Mouse (Mus musculus): ENCODE results near the gene Ptpro.
A peak's percentile ranks its signal among the peaks of the same experiment; 100 is the strongest.
"Not testable (repeated sequence)": the region's sequence is repeated elsewhere in the genome, so short reads cannot be mapped to it uniquely, and the experiment has no call there.

Gene Ptpro

DNA sequence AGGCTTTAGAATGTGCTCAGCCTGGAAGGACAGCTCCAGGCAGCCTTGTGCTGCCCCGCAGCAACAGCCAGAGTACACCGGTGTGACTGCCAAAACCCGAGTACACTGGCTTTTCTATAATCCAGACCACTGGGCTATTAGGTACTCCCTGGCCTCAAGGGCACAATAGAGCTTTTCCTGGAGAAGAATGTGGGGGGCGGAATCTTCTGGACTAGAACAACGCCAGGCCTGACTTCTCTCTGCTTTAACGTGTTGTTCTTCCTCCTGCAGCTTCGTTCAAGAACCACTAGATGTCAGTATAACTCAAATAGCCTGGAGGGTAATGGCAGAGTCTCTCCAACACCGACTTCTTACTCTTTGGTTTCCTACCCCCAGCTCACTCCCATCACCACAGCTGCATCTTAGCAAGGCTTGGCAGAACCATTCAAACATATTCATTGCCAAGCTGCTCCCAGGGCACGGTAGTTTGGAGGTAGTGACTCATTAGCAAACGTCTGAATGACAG lies 203.5 kb downstream of the Ptpro start:
- DNase-seq (ENCODE audit: low spot score in 2 of 2) = peak; percentile 43 to 45

DNA sequence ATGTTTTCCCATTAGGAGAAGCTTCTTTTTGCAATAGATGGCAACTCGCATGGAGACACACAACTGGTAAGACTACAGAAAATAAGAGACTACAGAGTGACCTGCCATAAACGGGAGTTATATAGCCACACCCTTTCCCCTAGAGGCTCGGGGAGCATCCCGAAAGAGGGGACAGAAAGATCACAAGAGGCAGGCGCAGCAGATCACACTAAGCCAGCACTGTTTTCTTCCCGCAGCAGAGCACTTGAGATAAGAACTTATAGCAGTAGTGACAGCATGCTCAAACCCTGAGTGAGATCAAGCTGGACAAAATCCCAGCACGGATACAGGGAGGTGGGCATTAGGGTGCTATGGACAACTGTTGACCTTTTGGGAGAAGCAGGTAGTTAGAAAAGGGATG lies 203.9 kb downstream of the Ptpro start:
- no peak for DNase-seq (ENCODE audit: low spot score in 2 of 2)

DNA sequence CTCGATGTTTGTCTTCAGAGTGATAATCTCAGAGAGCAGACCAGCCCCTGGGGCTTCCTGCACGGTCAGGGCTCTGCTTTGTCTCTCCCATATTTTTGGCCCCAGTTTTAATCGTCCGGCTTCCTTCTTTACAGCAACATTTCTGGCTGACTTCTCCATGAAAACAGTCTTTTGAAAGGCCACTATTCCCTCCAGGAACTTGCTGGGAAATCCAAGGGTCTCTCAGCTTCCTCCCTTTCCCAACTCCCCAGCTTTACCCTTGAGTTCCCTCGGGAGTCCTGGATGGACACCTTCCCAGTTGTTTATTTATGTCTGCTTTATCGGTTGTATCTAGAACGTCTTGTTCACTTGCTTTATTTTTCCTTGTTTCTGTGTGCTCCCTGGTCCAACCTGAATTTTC lies 205.1 kb downstream of the Ptpro start:
- no peak for DNase-seq (ENCODE audit: low spot score in 2 of 2)

DNA sequence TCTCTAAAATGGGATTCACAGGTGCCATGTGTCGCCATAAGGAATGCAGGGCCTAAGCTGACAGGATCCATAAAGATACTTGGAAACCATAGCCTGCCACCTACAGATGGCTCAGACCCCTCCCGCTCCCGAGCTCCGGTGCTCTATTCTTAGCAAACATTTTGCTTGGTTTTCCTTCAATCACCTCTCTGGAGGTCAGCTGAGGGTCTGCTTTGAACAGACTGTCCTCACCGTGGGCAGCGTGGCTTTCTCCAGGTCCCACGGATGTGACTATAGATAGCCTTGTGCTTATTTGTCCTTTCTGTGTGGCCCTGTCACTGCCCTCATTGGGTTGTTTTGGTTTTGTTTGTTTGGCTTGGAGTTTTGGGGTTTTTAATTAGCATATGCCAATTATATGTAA lies 206.0 kb downstream of the Ptpro start:
- no peak for DNase-seq (ENCODE audit: low spot score in 2 of 2)

DNA sequence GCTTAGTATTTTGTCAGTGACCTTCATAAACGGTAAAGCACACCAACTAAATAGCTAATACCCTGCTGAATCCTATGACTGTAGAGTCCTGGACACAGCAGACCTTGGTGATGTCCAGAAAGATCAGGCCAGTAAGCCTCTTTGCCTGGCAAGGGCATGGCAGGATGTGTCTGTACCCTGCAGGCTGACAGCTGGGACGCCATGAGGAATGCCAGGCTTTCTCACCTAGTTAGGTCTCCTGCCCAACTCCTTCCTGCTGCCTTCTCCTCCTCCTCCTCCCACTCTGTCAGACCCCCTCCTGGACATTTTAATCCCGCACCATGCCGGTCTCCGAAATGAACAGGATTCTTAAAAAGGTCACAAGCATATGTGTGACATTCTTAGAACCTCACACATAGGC lies 211.7 kb downstream of the Ptpro start:
- DNase-seq (ENCODE audit: low spot score in 2 of 2) = no peak

DNA sequence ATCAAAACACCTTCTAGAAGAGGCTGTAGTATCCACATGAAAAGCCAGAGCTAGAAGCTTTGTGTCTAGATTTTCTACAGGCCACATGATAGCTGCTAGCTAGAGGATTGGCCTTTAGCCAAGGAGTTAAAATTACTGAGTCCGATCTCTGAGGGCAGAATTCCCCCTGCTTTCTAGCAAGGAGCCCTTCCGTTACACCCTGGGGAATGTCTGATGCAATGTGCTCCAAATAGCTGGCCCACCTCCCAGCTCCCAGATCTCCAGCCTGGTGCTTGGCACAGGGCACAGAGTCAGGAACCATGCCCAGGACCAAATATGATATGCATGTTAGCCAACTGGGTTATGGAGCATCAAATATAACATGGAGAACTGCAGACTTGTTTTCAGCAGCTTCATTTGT lies 213.1 kb downstream of the Ptpro start:
- no peak for DNase-seq (ENCODE audit: low spot score in 2 of 2)

DNA sequence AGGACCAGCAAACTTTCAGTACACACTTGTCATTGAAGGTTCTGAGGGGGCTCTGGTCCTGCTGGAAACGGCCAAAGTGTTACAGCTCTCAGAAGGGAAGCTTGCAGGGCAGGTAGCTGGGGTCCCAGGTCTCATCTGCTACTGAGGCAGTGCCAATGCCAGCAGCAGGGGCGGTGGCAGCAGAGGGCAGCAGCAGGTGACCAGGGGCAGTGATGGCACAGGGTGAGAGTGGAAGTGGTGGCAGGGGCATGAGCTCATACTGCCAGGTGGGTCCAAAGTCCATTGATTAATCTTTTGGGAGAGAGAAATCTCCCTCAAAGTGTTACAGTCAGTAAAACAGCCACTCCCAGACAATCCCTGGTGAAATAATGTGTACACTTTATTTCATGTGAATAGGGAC lies 214.1 kb downstream of the Ptpro start:
- no peak for DNase-seq (ENCODE audit: low spot score in 2 of 2)

DNA sequence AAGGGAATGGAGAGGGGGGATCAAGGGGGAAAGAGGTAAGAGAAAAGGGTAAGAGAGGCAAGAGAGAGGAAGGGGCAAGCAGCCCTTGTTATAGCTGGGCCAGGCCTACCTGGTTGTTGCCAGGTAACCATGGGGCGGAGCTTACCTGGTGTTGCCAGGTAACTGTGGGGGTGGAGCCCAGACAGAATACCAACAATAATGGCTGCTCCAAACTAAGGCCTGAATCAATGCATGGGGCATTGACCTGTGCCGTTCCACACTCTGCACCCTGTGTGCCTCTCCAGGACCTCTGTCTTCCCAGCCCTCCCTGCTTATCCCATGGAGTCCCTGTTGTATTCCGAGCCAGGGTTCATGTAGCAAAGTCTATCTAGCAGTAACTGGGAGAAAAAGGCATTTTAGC lies 215.6 kb downstream of the Ptpro start:
- DNase-seq (ENCODE audit: low spot score in 2 of 2) = no peak

DNA sequence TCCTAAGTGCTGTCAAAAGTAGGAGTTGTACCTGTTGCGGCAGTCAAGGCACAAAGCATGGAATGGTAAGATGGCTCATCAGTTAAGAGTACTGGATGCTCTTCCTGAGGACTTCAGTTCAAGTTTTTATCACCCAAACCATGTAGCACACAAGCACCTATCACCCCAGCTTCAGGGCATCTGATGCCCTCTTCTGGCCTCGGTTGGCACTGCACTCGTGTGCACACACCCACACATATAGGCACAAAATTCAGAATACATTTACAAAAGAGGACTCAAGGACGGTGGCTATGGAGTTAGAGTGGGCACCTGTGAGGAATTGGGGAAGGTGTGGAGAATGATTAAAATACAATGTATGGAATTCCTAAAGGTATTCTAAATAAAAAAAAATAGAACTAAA lies 217.4 kb downstream of the Ptpro start:
- no peak for DNase-seq (ENCODE audit: low spot score in 2 of 2)

DNA sequence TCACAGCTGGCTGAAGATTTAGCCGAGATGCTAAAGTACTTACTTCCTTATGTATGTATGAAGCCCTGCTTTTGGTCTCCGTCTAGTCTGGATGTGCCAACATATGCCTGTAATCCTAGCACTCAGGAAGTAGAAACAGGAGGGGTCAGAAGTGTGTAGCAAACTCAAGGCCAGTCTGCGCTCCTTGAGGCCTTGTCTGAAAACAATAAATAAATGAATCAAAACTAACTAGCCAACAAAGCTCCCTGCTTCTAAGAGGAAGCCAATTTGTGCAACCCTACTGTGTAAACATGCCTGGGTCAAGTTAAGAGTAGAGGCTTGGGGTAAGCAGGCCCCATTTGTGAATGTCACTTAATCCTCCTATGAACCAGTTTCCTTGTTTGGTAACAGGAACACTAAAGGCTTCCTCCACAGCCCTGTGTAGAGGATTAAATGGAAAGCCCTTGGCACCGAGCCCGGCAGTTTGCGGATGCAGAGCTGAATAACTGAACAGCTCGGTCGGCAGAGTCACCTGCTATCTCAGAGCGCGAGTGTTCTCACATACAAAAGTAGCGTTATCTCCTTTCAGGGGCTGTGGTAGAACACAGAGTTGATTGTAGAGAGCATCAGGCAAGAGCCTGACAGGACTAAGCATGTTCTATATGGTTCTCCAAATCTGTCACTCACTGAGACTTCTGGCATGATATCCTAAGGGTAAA lies 218.9 kb downstream of the Ptpro start:
- peak; percentile 86 to 89 for DNase-seq (ENCODE audit: low spot score in 2 of 2)

DNA sequence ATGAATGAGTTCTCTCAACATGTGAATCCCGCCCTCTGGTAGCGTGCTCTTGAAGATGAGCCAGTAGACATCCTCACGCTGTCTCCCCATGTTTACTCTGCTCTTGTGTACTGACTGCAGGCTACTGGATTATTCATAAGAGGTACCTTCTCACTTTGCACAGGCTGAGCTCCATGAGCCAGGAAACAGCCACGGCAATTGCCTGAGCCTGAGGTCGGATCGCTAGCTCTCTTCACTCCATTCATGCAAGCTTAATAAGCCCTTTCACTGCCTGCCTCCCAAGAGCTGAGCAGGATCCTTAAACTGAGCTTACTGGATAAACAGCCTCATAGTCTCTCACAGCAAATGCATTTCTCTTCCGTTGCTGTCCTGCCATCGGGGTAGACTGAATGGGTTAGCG lies 220.0 kb downstream of the Ptpro start:
- no peak for DNase-seq (ENCODE audit: low spot score in 2 of 2)

DNA sequence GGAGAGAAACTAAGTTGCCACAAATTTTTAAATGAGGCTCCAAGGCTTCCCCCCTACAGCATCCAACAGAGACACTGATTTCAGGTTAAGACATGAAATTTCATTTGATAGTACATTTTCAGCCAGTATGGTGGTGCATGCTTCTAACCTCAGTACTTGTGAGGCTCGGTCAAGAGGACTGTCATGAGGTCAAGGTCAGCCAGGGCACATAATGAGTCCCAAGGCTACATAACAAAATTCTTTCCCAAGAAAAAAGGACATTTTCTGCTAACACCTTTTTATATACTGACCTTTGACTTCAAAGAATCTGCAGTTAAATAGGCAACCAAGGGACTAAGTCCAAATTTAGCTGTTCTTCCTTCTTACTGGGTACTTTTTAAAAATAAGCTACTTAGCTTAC lies 221.3 kb downstream of the Ptpro start:
- no peak for DNase-seq (ENCODE audit: low spot score in 2 of 2)

DNA sequence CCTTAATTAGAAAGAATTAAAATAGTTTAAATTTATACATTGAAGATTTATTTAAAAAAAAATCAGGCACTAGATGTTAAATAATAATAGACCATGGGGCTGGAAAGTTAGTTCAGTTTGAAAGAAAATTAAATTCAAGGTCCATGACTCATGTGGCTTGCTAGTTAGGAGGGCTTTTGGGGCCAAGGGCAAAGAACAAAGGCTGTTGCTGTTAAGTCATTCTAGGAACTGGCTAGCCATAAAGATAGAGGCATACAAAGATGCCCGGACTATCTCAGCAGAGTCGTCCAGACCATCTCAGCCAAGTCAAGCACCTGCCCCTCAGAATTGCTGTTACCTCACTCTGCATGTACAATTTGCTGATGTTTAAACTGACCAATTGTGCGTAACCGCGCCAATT lies 223.6 kb downstream of the Ptpro start:
- DNase-seq (ENCODE audit: low spot score in 2 of 2) = not testable (repeated sequence)

DNA sequence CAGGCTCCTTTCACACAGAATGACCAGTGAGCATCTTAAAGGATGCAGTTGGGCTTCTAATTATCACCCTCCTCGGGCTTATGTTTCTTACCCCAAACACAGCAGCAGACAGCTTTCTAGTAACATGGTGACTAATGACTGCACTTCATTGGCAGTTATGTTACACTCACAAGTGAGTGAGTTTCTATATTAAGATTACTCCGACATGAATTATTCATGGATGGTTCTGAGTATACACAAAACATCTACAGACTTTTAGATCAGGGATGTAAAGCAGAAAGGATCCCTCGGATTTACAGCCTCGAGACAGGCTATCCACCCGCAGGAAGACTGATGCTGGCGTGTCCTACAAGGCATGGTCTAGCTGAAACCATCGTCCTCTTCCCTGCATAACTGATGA lies 230.8 kb downstream of the Ptpro start:
- no peak for DNase-seq (ENCODE audit: low spot score in 2 of 2)

DNA sequence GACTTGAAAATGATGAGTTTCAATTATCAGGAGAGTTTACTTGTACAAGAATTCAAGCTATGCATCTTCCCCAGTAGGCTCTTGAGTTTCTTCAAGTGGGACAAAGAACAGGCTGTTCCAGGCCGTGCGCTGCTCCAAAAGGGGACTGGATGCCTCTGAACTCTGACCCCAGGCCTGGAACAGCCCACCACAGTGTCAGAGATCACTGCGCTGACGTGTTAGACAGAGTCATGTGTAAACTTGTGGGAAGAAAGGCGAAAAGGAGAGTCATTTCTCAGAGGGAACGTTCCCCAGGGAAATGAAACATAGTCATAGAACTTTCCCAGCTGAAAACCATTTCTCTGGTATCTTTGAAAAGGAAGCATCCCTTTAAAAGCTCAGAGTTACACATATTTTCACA lies 235.3 kb downstream of the Ptpro start:
- DNase-seq (ENCODE audit: low spot score in 2 of 2) = no peak

DNA sequence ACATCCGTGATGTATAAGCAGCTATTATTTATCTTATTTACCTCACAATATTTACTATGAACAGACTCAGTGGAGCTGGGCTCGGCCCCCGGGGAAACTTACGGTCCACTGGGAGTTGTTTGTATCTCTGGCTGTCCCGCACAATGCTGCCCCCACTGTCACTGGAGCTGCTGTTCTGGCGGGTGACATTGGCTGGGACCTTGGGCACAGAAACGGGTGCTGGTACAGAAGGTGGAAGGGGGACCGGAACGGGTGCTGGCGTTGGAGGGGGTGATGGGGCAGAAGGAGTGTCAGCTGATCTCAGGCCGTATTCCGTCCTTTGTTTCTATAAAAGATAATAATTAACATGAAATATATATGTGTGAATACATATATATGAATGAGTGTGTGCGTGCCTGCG lies 238.0 kb downstream of the Ptpro start:
- no peak for DNase-seq (ENCODE audit: low spot score in 2 of 2)

DNA sequence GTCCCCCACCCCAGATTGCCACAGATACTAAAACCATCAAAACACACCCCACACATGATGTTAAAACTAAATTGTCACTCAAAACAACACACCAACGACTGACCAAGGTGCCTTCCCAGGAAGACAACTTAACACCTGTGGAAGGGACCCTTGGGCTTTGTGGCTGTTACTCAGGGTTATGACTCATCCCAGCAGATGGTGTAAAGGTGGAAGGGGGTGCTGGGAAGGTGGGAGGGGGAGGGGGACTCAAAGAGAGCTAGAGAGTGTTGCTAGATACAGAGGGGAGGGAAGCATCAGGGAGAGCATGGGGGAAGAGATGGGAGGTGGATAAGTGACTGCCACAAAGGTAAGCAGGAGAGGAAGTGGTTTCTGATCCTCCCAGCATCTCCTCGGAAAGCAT lies 239.5 kb downstream of the Ptpro start:
- DNase-seq (ENCODE audit: low spot score in 2 of 2) = no peak

DNA sequence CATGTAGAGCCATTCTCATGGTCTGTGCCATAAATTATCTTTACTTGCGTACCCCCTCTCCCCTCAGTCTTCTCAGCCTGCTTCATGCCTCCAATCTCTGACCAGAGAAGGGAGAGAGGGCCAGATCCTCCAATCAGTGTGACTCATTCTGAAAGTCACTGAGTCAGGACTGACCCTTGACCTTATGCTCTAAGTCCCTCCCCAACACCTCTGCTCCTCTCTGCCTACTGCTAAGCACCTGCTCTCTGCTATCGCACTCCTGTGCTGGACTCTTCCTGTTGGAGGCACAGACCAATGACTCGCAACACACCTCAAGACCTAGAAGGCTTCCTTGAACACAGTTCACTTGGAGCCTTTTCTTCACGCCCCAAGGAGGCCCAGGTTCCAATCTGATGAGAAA lies 240.5 kb downstream of the Ptpro start:
- no peak for DNase-seq (ENCODE audit: low spot score in 2 of 2)

DNA sequence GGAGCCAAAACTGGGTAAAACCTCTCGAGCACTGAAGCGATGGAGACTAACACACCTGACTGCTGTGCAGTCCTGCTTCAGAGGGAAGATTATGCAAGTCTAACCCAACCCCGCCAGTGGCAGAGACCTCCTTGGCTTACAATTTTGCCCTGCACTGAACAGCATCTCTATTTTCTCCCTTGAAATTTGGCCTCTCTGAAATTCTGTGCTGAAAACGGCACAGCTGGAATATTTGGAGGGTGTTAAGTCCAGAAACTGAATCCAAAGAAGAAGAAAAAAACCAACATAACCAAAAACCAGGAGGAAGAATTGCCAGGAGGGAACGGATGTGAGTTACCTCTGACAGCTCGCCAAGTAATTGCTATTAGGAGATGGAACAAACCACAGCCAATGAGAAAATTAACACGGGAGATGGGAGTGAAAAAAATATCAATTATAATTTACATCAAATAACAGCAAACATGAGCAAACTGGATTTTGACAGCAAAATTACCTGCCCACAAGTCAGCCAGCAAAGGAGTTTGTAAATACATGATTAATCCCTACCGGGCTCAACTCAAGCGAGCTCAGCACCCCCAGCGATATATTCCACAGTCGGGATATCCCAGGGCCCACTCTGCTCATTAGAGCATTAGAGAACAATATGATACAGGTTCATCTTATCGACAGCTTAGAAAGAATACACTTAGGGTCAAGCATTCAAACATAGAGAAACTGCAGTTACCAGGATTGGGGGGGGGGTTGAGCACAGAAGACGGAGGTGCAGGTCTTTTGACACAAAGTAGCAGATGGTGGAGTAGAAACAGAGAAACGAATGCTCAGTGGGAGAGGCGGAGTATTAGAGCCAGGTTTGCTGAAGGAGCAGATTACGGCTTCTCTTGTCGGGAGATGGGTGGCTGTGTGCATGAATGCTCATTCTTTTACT lies 241.4 kb downstream of the Ptpro start:
- no peak for DNase-seq (ENCODE audit: low spot score in 2 of 2)

DNA sequence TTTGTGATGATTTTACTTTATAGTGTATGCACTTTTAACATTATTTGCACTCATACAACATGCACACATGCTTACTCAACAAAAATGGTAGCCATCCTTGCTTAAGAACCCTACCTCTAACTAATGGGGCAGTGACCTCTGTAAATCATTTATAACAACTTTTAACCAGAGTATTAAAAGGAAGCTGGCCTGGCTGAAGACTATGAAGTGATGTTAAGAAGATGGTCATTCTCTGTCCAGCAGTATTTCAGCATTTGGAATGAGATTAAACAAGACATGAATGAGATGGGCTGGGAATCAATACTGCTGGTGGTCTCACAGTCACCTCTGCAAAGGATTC lies 242.0 kb downstream of the Ptpro start:
- DNase-seq (ENCODE audit: low spot score in 2 of 2) = no peak

DNA sequence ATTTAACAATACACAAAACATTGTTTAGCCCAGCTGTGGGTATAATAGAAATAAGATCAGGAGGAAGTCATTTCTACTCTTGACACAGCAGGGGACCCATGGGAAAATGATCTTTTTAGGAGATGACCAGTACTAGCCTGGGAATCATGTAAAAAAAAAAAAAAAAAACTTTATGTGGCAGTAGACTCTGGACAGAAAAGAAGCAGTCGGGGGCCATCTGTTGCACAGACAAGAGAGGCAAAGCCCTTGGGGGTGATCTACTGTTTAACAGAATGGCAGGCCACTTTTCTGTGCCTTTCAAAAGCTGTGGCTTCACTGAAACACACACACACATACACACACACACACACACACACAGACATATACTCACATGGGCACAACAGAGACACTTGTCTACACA lies 242.7 kb downstream of the Ptpro start:
- DNase-seq (ENCODE audit: low spot score in 2 of 2) = no peak

DNA sequence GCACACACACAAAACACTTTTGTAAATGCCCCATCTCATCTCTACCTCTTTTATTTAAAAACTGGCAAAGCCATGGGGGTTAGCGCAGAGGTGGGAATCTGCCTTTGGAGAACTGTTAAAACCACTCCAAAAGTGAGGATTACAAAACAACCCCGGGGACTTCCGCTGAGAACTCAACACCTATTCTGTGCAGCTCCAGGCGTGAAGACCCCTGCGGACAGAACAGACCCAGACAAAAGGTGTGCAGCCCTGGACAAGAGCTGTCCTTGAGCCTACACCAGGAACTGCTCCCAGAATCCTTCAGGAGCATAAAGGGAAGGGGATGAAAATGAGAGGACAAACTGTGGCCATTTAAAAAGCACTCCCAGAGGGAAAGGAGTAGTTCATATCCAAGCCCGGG lies 243.1 kb downstream of the Ptpro start:
- DNase-seq (ENCODE audit: low spot score in 2 of 2) = no peak

DNA sequence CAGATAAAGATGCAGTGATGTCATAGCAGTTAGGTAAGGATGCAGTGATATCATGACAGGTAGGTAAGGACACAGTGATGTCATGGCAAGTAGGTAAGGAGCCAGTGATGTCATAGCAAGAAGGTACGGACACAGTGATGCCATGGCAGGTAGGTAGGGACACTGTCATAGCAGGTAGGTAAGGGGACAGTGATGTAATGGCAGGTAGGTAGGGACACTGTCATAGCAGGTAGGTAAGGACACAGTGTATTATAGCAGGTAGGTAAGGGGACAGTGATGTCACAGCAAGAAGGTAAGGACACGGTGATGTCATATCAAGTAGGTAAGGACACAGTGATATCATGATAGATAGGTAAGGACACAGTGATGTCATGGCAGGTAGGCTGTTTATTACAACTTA lies 244.4 kb downstream of the Ptpro start:
- no peak for DNase-seq (ENCODE audit: low spot score in 2 of 2)
